Mouse (Mus musculus) adrenal gland, postnatal 10 days (tissue): Measurements from ENCODE around the gene Olfr108. TPM values are rescaled to one million over a fixed set of nuclear protein-coding genes. Genes with fewer than 3 reads are reported as not detected.

Experiments
- DNase-seq: peaks from one replicate; pipeline ENCODE4 v3.0.0; 2021; ENCODE audit warnings: mixed read lengths
- long read RNA-seq, 2 experiments: library from polyadenylated mRNA; stranded (forward); transcript quantifications; one replicate each; pipeline ENCODE4 v2.0.0; 2021
- total RNA-seq, 2 experiments: library from RNA; stranded (reverse); gene quantifications; 2 replicates each; pipeline ENCODE4 v1.2.3; 2021

The Olfr108 gene
- not detected for total RNA-seq
- long read RNA-seq, experiment 1: 0 reads
- long read RNA-seq, experiment 2: 0 reads

DNA sequence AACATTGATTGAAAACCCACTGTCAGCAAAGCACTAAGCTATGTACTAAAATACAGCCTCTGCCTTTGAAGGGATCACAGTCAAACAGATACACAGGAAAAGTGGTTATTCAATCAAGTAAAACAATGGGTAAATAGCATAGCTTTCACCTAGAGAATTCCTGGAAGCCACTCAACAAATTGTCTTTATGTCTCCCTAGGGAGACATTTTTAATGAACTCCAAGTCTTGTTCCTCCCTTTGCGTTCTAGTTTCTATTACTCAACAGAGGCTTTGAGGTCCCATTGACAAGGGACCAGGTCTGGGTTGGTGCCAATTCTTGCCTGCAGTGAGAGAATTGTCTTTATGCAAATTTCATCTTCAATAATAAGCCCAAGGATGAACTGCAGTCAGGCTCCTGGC lies at the start of gene Olfr108:
Gene Olfr108 (plus strand): TSS at position 301 of the 400 bp plus-strand sequence.
- no peak for DNase-seq

DNA sequence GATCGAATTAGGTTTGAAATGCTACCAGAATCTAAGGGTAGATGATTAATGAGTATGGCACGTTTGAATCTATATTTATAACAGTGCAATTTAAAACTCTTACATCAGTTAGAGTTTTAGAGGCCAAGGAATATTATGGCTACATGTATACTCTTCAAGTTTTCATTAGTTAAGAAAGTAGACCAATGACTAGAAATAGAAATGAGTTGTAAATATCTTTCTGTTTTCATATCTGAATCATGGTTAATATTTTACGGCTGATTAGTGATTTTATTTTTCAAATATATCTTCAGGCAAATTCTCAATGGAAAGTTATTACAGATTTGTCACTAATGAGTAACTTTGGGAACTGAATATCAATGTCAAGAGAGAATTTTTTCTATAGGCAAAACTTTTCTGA lies 46.4 kb upstream of the Olfr108 start, which contains the start of gene Olfr107:
Gene Olfr107 (plus strand): TSS at position 301 of the 400 bp plus-strand sequence.
- no peak for DNase-seq

DNA sequence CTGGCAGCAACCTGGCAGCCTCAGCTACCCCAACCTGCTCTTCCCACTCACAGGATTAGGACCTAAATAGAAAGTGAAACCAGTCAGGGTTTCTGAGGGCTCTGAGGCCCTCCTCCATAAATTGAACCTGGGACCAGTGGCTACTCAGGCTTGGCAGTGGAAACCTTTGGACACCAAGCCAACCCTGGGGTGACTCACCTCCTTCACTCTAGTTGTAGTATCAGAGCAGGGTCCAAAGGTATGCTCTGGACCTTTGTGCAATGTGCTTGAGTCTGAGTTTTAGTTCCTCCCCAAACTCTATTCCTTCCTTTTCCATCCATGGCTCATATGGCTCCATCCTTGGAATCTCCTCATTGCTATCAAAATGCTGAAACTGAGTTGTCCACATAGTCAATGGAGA lies 31.9 kb upstream of the Olfr108 start:
- DNase-seq: no peak

DNA sequence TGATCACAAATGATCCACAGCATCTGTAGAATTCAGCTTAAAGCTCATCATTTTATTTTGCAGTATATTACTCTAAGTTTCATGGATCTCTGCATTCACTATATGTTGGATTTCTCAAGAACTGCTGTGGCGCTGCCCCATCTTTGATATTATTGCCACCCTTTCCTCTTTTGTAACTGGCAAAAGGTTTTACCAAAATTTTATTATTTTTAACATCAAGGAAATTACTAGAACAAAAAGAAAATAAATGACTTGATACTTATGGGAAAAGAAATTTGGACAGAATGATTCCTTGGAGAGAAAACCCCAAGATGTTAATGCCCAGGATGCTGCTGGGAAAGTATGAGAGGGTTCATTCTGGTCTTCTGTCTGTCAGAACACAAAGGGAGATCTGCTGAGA lies 13.3 kb downstream of the Olfr108 start, which contains the start of gene Olfr109:
Gene Olfr109 (plus strand): TSS at position 301 of the 400 bp plus-strand sequence.
- DNase-seq: no peak

DNA sequence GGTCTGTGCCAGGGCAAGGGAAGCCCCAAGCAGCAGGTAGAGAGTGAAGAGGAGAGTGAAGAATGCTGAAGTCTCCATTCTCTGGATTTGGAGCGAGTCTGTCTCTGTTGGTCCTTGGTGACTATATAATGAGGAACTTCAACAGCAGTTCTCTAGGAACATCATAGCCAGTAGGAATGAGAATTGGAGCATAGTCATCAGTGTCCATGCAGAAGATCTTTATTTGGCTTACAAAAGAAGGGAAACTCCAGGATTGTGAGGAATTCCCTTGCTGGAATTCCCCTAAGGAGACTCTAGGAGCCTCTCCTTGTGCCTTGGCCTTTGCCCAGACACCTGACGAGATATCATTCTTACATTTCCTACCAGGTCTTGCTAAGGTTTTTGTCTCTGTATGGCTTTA lies 38.2 kb downstream of the Olfr108 start, which contains the start of gene H2-M2:
Gene H2-M2 (minus strand): TSS at position 101 of the 400 bp plus-strand sequence.
- no peak for DNase-seq

DNA sequence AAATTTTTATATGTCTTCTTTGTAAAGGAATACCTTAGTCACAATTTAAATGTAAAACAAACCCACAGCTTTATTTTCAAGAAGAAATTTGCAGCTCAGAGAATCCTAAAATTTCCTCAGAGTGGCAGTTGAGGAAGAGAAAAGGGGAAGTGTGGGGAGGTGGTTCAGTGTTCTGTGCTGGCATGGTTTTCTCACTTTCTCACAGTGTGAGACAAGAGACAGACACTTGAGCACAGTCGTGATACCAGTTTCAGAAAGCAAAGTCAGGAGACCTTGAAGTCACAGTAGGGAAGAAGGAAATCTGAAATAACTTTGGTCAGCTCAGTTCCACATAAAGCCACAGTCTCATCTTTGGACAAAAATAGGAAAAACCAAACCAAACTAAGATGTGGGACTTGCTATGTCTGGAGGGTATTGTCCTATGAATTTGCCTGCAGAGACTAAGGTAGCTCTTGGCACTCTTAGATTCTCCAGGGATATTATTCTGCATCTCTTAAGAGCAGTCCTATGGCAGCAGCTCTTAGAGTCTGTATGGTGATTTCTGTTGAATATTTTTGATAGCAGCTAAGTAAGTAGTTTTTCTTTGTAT lies 46.7 kb downstream of the Olfr108 start, which contains the start of gene Olfr110:
Gene Olfr110 (plus strand): TSS at position 539 of the 589 bp plus-strand sequence.
- no peak for DNase-seq

Other genes with a start within 250 kb of the Olfr108 start
- gene Olfr94, start 244.5 kb upstream of the Olfr108 start, total RNA-seq: not detected
- gene Olfr95, start 232.4 kb upstream of the Olfr108 start, total RNA-seq: not detected
- gene Olfr96, start 225.3 kb upstream of the Olfr108 start, total RNA-seq: not detected
- gene Olfr97, start 208.2 kb upstream of the Olfr108 start, total RNA-seq: not detected
- gene Olfr98, start 181.7 kb upstream of the Olfr108 start, total RNA-seq: not detected
- gene H2-M3, start 175.3 kb upstream of the Olfr108 start, total RNA-seq: 1 to 10 TPM; 4.6 to 5.0 TPM
- not detected for gene Olfr99, start 162.0 kb upstream of the Olfr108 start, total RNA-seq
- not detected for gene Olfr101, start 141.2 kb upstream of the Olfr108 start, total RNA-seq
- not detected for gene Olfr102, start 128.4 kb upstream of the Olfr108 start, total RNA-seq
- not detected for gene Olfr103, start 105.8 kb upstream of the Olfr108 start, total RNA-seq
- gene Olfr104-ps, start 85.9 kb upstream of the Olfr108 start, total RNA-seq: not detected
- gene Olfr105-ps, start 66.4 kb upstream of the Olfr108 start, total RNA-seq: not detected
- not detected for gene Olfr106-ps, start 55.1 kb upstream of the Olfr108 start, total RNA-seq
- not detected for gene Olfr107, start 46.3 kb upstream of the Olfr108 start, total RNA-seq
- not detected for gene Olfr109, start 13.4 kb downstream of the Olfr108 start, total RNA-seq
- gene H2-M2, start 38.1 kb downstream of the Olfr108 start, total RNA-seq: under 1 TPM; 0.36 to 0.60 TPM
- gene Olfr110, start 47.0 kb downstream of the Olfr108 start, total RNA-seq: not detected
- gene Olfr111, start 62.5 kb downstream of the Olfr108 start, total RNA-seq: not detected
- not detected for gene Olfr112, start 124.0 kb downstream of the Olfr108 start, total RNA-seq
- gene Olfr113, start 132.2 kb downstream of the Olfr108 start, total RNA-seq: not detected
- not detected for gene Olfr114, start 147.3 kb downstream of the Olfr108 start, total RNA-seq
- not detected for gene Olfr115, start 181.6 kb downstream of the Olfr108 start, total RNA-seq
- not detected for gene Olfr116, start 181.7 kb downstream of the Olfr108 start, total RNA-seq
- not detected for gene Olfr117, start 218.3 kb downstream of the Olfr108 start, total RNA-seq
- not detected for gene Olfr118, start 221.5 kb downstream of the Olfr108 start, total RNA-seq